Mouse (Mus musculus) neutrophil, adult 5-6 weeks (primary cell): ENCODE data around the gene Cyth2. TPM values are rescaled to one million over a fixed set of nuclear protein-coding genes. Genes with fewer than 3 reads are reported as not detected.

Experiments
- total RNA-seq: library from RNA; stranded (forward); fragments of 200-1000 nt; gene quantifications from 2 replicates; pipeline ENCODE4 v1.2.3, GENCODE M21; 2017

The Cyth2 gene
- total RNA-seq, 1 experiment from 2014 or later: 94.0 TPM

Other genes with a start within 250 kb of the Cyth2 start
- gene Bcat2, start 244.4 kb downstream of the Cyth2 start, total RNA-seq: 14.9 and 17.3 TPM in 2 replicates
- not detected in 2 replicates for gene Fgf21, start 199.1 kb downstream of the Cyth2 start, total RNA-seq
- gene Fut1, start 197.3 kb downstream of the Cyth2 start, total RNA-seq: not detected in 2 replicates
- not detected in 2 replicates for gene Izumo1, start 192.8 kb downstream of the Cyth2 start, total RNA-seq
- 2.4 and 2.8 TPM in 2 replicates for gene Rasip1, start 187.1 kb downstream of the Cyth2 start, total RNA-seq
- 1.0 TPM in 1 of 2 replicates, not detected in the other for gene Mamstr, start 174.6 kb downstream of the Cyth2 start, total RNA-seq
- 0.25 and 0.35 TPM in 2 replicates for gene Fut2, start 148.2 kb downstream of the Cyth2 start, total RNA-seq
- gene Ntn5, start 130.6 kb downstream of the Cyth2 start, total RNA-seq: not detected in 2 replicates
- gene Sec1, start 120.2 kb downstream of the Cyth2 start, total RNA-seq: 0.23 TPM in 1 of 2 replicates, not detected in the other
- not detected in 2 replicates for gene Car11, start 114.7 kb downstream of the Cyth2 start, total RNA-seq
- gene Dbp, start 109.5 kb downstream of the Cyth2 start, total RNA-seq: 12.1 and 18.4 TPM in 2 replicates
- 797 and 936 TPM in 2 replicates for gene Rpl18, start 99.1 kb downstream of the Cyth2 start, total RNA-seq
- 25.5 and 27.4 TPM in 2 replicates for gene Sphk2, start 96.6 kb downstream of the Cyth2 start, total RNA-seq
- gene Fam83e, start 93.4 kb downstream of the Cyth2 start, total RNA-seq: 3.0 and 3.2 TPM in 2 replicates
- not detected in 2 replicates for gene Spaca4, start 88.8 kb downstream of the Cyth2 start, total RNA-seq
- not detected in 2 replicates for gene Lmtk3, start 30.8 kb downstream of the Cyth2 start, total RNA-seq
- gene Sult2b1, start 29.9 kb downstream of the Cyth2 start, total RNA-seq: 0.49 TPM in 1 of 2 replicates, not detected in the other
- gene Kcnj14, start 10.2 kb upstream of the Cyth2 start, total RNA-seq: 0.23 TPM in 1 of 2 replicates, not detected in the other
- 7.2 and 11.2 TPM in 2 replicates for gene Grwd1, start 16.4 kb upstream of the Cyth2 start, total RNA-seq
- 44.6 and 57.7 TPM in 2 replicates for gene Kdelr1, start 58.2 kb upstream of the Cyth2 start, total RNA-seq
- 0.12 TPM in 1 of 2 replicates, not detected in the other for gene Grin2d, start 63.8 kb upstream of the Cyth2 start, total RNA-seq
- gene Syngr4, start 82.1 kb upstream of the Cyth2 start, total RNA-seq: not detected in 2 replicates
- 5.0 and 11.2 TPM in 2 replicates for gene Tmem143, start 82.4 kb upstream of the Cyth2 start, total RNA-seq
- gene Emp3, start 106.8 kb upstream of the Cyth2 start, total RNA-seq: 176 and 192 TPM in 2 replicates
- gene Ccdc114, start 109.5 kb upstream of the Cyth2 start, total RNA-seq: 14.1 and 15.8 TPM in 2 replicates
- gene Abcc6, start 215.7 kb upstream of the Cyth2 start, total RNA-seq: not detected in 2 replicates
- 29.1 and 29.7 TPM in 2 replicates for gene Nomo1, start 219.1 kb upstream of the Cyth2 start, total RNA-seq